Mouse (Mus musculus): ENCODE results near the gene Ephb2. TPM values are rescaled to one million over a fixed set of nuclear protein-coding genes. Genes with fewer than 3 reads are reported as not detected.

Ephb2 gene
- polyA plus RNA-seq, 1 experiment from 2014 or later: 0.08 TPM

- ATAC-seq (no peak), DNase-seq (no peak)
- Histone ChIP-seq H3K4me1 (ENCODE audit: insufficient read depth) (no peaks in the 10 kb centered on the region), H3K9me3 (ENCODE audit: low read length) (no peaks in the 10 kb centered on the region), H3K4me2 (ENCODE audit: low read depth, low read length) (no peak overlapping the region), H3K27ac (ENCODE audit: low read depth) (no peak overlapping the region), H3K4me3 (ENCODE audit: low read depth, low read length) (no peak overlapping the region), H3K36me3 (replicated peaks; ENCODE audit: insufficient read depth, low read length) (no peaks in the 10 kb centered on the region), H3K27me3 (ENCODE audit: insufficient read depth, low read length) (peaks cover 19% of the 10 kb centered on the region), H3K9ac (replicated peaks) (no peak overlapping the region)
- WGBS (ENCODE audit: insufficient replicate concordance): 43% methylated on average over 4 of the region's 4 CpGs
- TF ChIP-seq EP300 (IDR thresholded peaks at IDR 0.05; ENCODE audit: low read depth) (no peak), CTCF (IDR thresholded peaks at IDR 0.05; ENCODE audit: low read depth) (no peak)
These were observed 6.2 kb upstream of the Ephb2 start for GRCm38 (mm10) chr4:136842033-136842432.

GRCm38 (mm10) chr4:136841056-136841455, 5.3 kb upstream of the Ephb2 start:
- DNase-seq (peak; percentile 80), ATAC-seq (peak; percentile 36; the same call in 1 of the 2 replicates)
- Histone ChIP-seq H3K27ac (ENCODE audit: low read depth) (no peak overlapping the region), H3K36me3 (replicated peaks; ENCODE audit: insufficient read depth, low read length) (no peaks in the 10 kb centered on the region), H3K4me3 (ENCODE audit: low read depth, low read length) (no peak overlapping the region), H3K9me3 (ENCODE audit: low read length) (no peaks in the 10 kb centered on the region), H3K4me1 (ENCODE audit: insufficient read depth) (peaks cover 5% of the 10 kb centered on the region; the same call in 1 of the 2 replicates), H3K4me2 (ENCODE audit: low read depth, low read length) (no peak overlapping the region), H3K27me3 (ENCODE audit: insufficient read depth, low read length) (peaks cover 29% of the 10 kb centered on the region), H3K9ac (replicated peaks) (no peak overlapping the region)
- 14% methylated on average over 5 of the region's 5 CpGs for WGBS (ENCODE audit: insufficient replicate concordance)
- no peak for TF ChIP-seq EP300 (IDR thresholded peaks at IDR 0.05; ENCODE audit: low read depth)
- TF ChIP-seq CTCF (IDR thresholded peaks at IDR 0.05; ENCODE audit: low read depth): peak; percentile 90

GRCm38 (mm10) chr4:136838462-136838861, 2.7 kb upstream of the Ephb2 start:
- DNase-seq: no peak
- TF ChIP-seq EP300 (IDR thresholded peaks at IDR 0.05; ENCODE audit: low read depth) (no peak), CTCF (IDR thresholded peaks at IDR 0.05; ENCODE audit: low read depth) (no peak)
- Histone ChIP-seq H3K4me3 (ENCODE audit: low read depth, low read length) (no peak overlapping the region), H3K9ac (replicated peaks) (no peak overlapping the region), H3K9me3 (ENCODE audit: low read length) (no peaks in the 10 kb centered on the region), H3K27ac (ENCODE audit: low read depth) (no peak overlapping the region), H3K36me3 (replicated peaks; ENCODE audit: insufficient read depth, low read length) (no peaks in the 10 kb centered on the region), H3K27me3 (ENCODE audit: insufficient read depth, low read length) (peaks cover 52% of the 10 kb centered on the region), H3K4me1 (ENCODE audit: insufficient read depth) (peaks cover 9% of the 10 kb centered on the region), H3K4me2 (ENCODE audit: low read depth, low read length) (no peak overlapping the region)
- WGBS (ENCODE audit: insufficient replicate concordance): 58% methylated on average over 9 of the region's 9 CpGs
- ATAC-seq: no peak

- TF ChIP-seq CTCF (IDR thresholded peaks at IDR 0.05; ENCODE audit: low read depth) (no peak), EP300 (IDR thresholded peaks at IDR 0.05; ENCODE audit: low read depth) (no peak)
- H3K27me3 ChIP-seq (ENCODE audit: insufficient read depth, low read length): peaks cover 55% of the 10 kb centered on the region
- H3K9me3 ChIP-seq (ENCODE audit: low read length): no peaks in the 10 kb centered on the region
- WGBS (ENCODE audit: insufficient replicate concordance): 56% methylated on average over 9 of the region's 9 CpGs
- H3K36me3 ChIP-seq (replicated peaks; ENCODE audit: insufficient read depth, low read length): no peaks in the 10 kb centered on the region
- ATAC-seq: no peak
- DNase-seq: no peak
- H3K4me1 ChIP-seq (ENCODE audit: insufficient read depth): peaks cover 9% of the 10 kb centered on the region
- H3K4me2 ChIP-seq (ENCODE audit: low read depth, low read length): no peak overlapping the region
- H3K27ac ChIP-seq (ENCODE audit: low read depth): no peak overlapping the region
- H3K9ac ChIP-seq (replicated peaks): no peak overlapping the region
- H3K4me3 ChIP-seq (ENCODE audit: low read depth, low read length): no peak overlapping the region
These were observed 2.2 kb upstream of the Ephb2 start for GRCm38 (mm10) chr4:136838026-136838425.

GRCm38 (mm10) chr4:136836387-136836931, 671 bp upstream of the Ephb2 start:
- DNase-seq (peak; percentile 16), ATAC-seq (peak; percentile 18; the same call in 1 of the 2 replicates)
- no peaks in the 10 kb centered on the region for H3K9me3 ChIP-seq (ENCODE audit: low read length)
- H3K27me3 ChIP-seq (ENCODE audit: insufficient read depth, low read length): peaks cover 60% of the 10 kb centered on the region
- peak overlapping the region; percentile 87 for H3K4me2 ChIP-seq (ENCODE audit: low read depth, low read length)
- H3K9ac ChIP-seq (replicated peaks): no peak overlapping the region
- peaks cover 9% of the 10 kb centered on the region for H3K4me1 ChIP-seq (ENCODE audit: insufficient read depth)
- H3K36me3 ChIP-seq (replicated peaks; ENCODE audit: insufficient read depth, low read length): no peaks in the 10 kb centered on the region
- no peak overlapping the region for H3K27ac ChIP-seq (ENCODE audit: low read depth)
- peak overlapping the region; percentile 52 for H3K4me3 ChIP-seq (ENCODE audit: low read depth, low read length)
- TF ChIP-seq EP300 (IDR thresholded peaks at IDR 0.05; ENCODE audit: low read depth): no peak
- TF ChIP-seq CTCF (IDR thresholded peaks at IDR 0.05; ENCODE audit: low read depth): no peak
- 5% methylated on average over 21 of the region's 27 CpGs for WGBS (ENCODE audit: insufficient replicate concordance)

GRCm38 (mm10) chr4:136834815-136835620, 770 bp downstream of the Ephb2 start:
- 2% methylated on average over 56 of the region's 76 CpGs for WGBS (ENCODE audit: insufficient replicate concordance)
- no peak for ATAC-seq
- H3K4me3 ChIP-seq (ENCODE audit: low read depth, low read length): peak overlapping the region; percentile 52
- peak overlapping the region; percentile 87 for H3K4me2 ChIP-seq (ENCODE audit: low read depth, low read length)
- H3K27me3 ChIP-seq (ENCODE audit: insufficient read depth, low read length): peaks cover 68% of the 10 kb centered on the region
- H3K9ac ChIP-seq (replicated peaks): peak overlapping the region; percentile 50
- H3K9me3 ChIP-seq (ENCODE audit: low read length): no peaks in the 10 kb centered on the region
- DNase-seq: peak; percentile 19
- no peak for TF ChIP-seq CTCF (IDR thresholded peaks at IDR 0.05; ENCODE audit: low read depth)
- no peak for TF ChIP-seq EP300 (IDR thresholded peaks at IDR 0.05; ENCODE audit: low read depth)
- H3K27ac ChIP-seq (ENCODE audit: low read depth): no peak overlapping the region
- no peaks in the 10 kb centered on the region for H3K36me3 ChIP-seq (replicated peaks; ENCODE audit: insufficient read depth, low read length)
- H3K4me1 ChIP-seq (ENCODE audit: insufficient read depth): peaks cover 9% of the 10 kb centered on the region
